Mouse (Mus musculus): ENCODE data around the gene Prpf3. TPM values are rescaled to one million over a fixed set of nuclear protein-coding genes. Genes with fewer than 3 reads are reported as not detected.
A peak's percentile ranks its signal among the peaks of the same experiment; 100 is the strongest.
"Not testable (repeated sequence)": the region's sequence is repeated elsewhere in the genome, so short reads cannot be mapped to it uniquely, and the experiment has no call there.

The Prpf3 gene
- 43.5 and 48.0 TPM in 2 replicates for polyA plus RNA-seq (2015; fragmentation: Nextera tagmentation; extraction: Ambion mirVana)

- ATAC-seq (ENCODE audit: low read depth) = peak; percentile 99
- peak within 1 kb of the TSS; percentile 74 for H3K4me2 ChIP-seq (ENCODE audit: low read depth, low read length)
- peak within 1 kb of the TSS; percentile 92 for H3K4me3 ChIP-seq (ENCODE audit: low read length)
- H3K27ac ChIP-seq (ENCODE audit: low read length) = peak within 1 kb of the TSS; percentile 85
- H3K27me3 ChIP-seq (ENCODE audit: control insufficient read depth, insufficient read depth, low read depth, low read length) = no peaks in the 10 kb centered on the region
- peaks cover 8% of the 10 kb centered on the region for H3K4me1 ChIP-seq (replicated peaks; ENCODE audit: control insufficient read depth, insufficient read depth, low read length)
- peak within 1 kb of the TSS; percentile 93 for H3K9ac ChIP-seq (ENCODE audit: low read length)
- H3K36me3 ChIP-seq (ENCODE audit: control insufficient read depth, insufficient read depth, low read length) = peaks cover 21% of the 10 kb centered on the region
- no peaks in the 10 kb centered on the region for H3K9me3 ChIP-seq (ENCODE audit: control insufficient read depth, low read length)
- under 1% methylated on average over 56 of the region's 56 CpGs for WGBS
Observed at GRCm38 (mm10) chr3:95855502-95856089, at the start of gene Prpf3. Gene Prpf3, minus strand, starts transcription at chr3:95855885.

GRCm38 (mm10) chr3:95904568-95904967 lies 48.9 kb upstream of the Prpf3 start, which contains the start of gene Car14:
Gene Car14, minus strand, starts transcription at chr3:95904691.
- H3K27ac ChIP-seq (ENCODE audit: low read length) = peak within 1 kb of the TSS; percentile 70; the same call in 1 of the 2 replicates
- peak within 1 kb of the TSS; percentile 27 for H3K4me3 ChIP-seq (ENCODE audit: low read length)
- no peaks in the 10 kb centered on the region for H3K36me3 ChIP-seq (ENCODE audit: control insufficient read depth, insufficient read depth, low read length)
- WGBS = 2% methylated on average over 15 of the region's 15 CpGs
- peak within 1 kb of the TSS; percentile 52 for H3K4me2 ChIP-seq (ENCODE audit: low read depth, low read length)
- peak within 1 kb of the TSS; percentile 50 for H3K9ac ChIP-seq (ENCODE audit: low read length)
- no peaks in the 10 kb centered on the region for H3K9me3 ChIP-seq (ENCODE audit: control insufficient read depth, low read length)
- peaks cover 7% of the 10 kb centered on the region; the same call in 1 of the 2 replicates for H3K27me3 ChIP-seq (ENCODE audit: control insufficient read depth, insufficient read depth, low read depth, low read length)
- peaks cover 25% of the 10 kb centered on the region for H3K4me1 ChIP-seq (replicated peaks; ENCODE audit: control insufficient read depth, insufficient read depth, low read length)
- peak; percentile 34 for ATAC-seq (ENCODE audit: low read depth)

GRCm38 (mm10) chr3:95903753-95904502 lies 48.2 kb upstream of the Prpf3 start:
- 6% methylated on average over 15 of the region's 15 CpGs for WGBS
- 0 out of 2 replicates have a peak overlapping the region, but pooled peaks have one; percentile 41 for H3K27ac ChIP-seq (ENCODE audit: low read length)
- peaks cover 7% of the 10 kb centered on the region; the same call in 1 of the 2 replicates for H3K27me3 ChIP-seq (ENCODE audit: control insufficient read depth, insufficient read depth, low read depth, low read length)
- no peaks in the 10 kb centered on the region for H3K36me3 ChIP-seq (ENCODE audit: control insufficient read depth, insufficient read depth, low read length)
- H3K4me1 ChIP-seq (replicated peaks; ENCODE audit: control insufficient read depth, insufficient read depth, low read length) = peaks cover 25% of the 10 kb centered on the region
- H3K4me2 ChIP-seq (ENCODE audit: low read depth, low read length) = peak overlapping the region; percentile 52
- peak overlapping the region; percentile 27 for H3K4me3 ChIP-seq (ENCODE audit: low read length)
- ATAC-seq (ENCODE audit: low read depth) = 0 out of 2 replicates have a peak, but pooled peaks have one; percentile 16
- H3K9me3 ChIP-seq (ENCODE audit: control insufficient read depth, low read length) = no peaks in the 10 kb centered on the region
- H3K9ac ChIP-seq (ENCODE audit: low read length) = peak overlapping the region; percentile 37

- peaks cover 25% of the 10 kb centered on the region for H3K4me1 ChIP-seq (replicated peaks; ENCODE audit: control insufficient read depth, insufficient read depth, low read length)
- no peak overlapping the region for H3K4me2 ChIP-seq (ENCODE audit: low read depth, low read length)
- no peak overlapping the region for H3K9ac ChIP-seq (ENCODE audit: low read length)
- WGBS = 20% methylated on average over 6 of the region's 6 CpGs
- no peak for ATAC-seq (ENCODE audit: low read depth)
- H3K36me3 ChIP-seq (ENCODE audit: control insufficient read depth, insufficient read depth, low read length) = no peaks in the 10 kb centered on the region
- no peaks in the 10 kb centered on the region for H3K9me3 ChIP-seq (ENCODE audit: control insufficient read depth, low read length)
- H3K4me3 ChIP-seq (ENCODE audit: low read length) = no peak overlapping the region
- H3K27me3 ChIP-seq (ENCODE audit: control insufficient read depth, insufficient read depth, low read depth, low read length) = peaks cover 7% of the 10 kb centered on the region; the same call in 1 of the 2 replicates
- H3K27ac ChIP-seq (ENCODE audit: low read length) = no peak overlapping the region
Observed at GRCm38 (mm10) chr3:95902643-95903042, 47.0 kb upstream of the Prpf3 start.

GRCm38 (mm10) chr3:95902373-95902625 lies 46.6 kb upstream of the Prpf3 start:
- no peaks in the 10 kb centered on the region for H3K9me3 ChIP-seq (ENCODE audit: control insufficient read depth, low read length)
- H3K4me1 ChIP-seq (replicated peaks; ENCODE audit: control insufficient read depth, insufficient read depth, low read length) = peaks cover 25% of the 10 kb centered on the region
- H3K4me3 ChIP-seq (ENCODE audit: low read length) = no peak overlapping the region
- H3K4me2 ChIP-seq (ENCODE audit: low read depth, low read length) = no peak overlapping the region
- no peak overlapping the region for H3K27ac ChIP-seq (ENCODE audit: low read length)
- no peak for ATAC-seq (ENCODE audit: low read depth)
- peaks cover 7% of the 10 kb centered on the region; the same call in 1 of the 2 replicates for H3K27me3 ChIP-seq (ENCODE audit: control insufficient read depth, insufficient read depth, low read depth, low read length)
- no peak overlapping the region for H3K9ac ChIP-seq (ENCODE audit: low read length)
- H3K36me3 ChIP-seq (ENCODE audit: control insufficient read depth, insufficient read depth, low read length) = no peaks in the 10 kb centered on the region

- Histone ChIP-seq H3K9ac (ENCODE audit: low read length) (no peak overlapping the region), H3K9me3 (ENCODE audit: control insufficient read depth, low read length) (no peaks in the 10 kb centered on the region), H3K4me1 (replicated peaks; ENCODE audit: control insufficient read depth, insufficient read depth, low read length) (peaks cover 25% of the 10 kb centered on the region), H3K27me3 (ENCODE audit: control insufficient read depth, insufficient read depth, low read depth, low read length) (peaks cover 7% of the 10 kb centered on the region; the same call in 1 of the 2 replicates), H3K27ac (ENCODE audit: low read length) (no peak overlapping the region), H3K4me2 (ENCODE audit: low read depth, low read length) (no peak overlapping the region), H3K36me3 (ENCODE audit: control insufficient read depth, insufficient read depth, low read length) (no peaks in the 10 kb centered on the region), H3K4me3 (ENCODE audit: low read length) (no peak overlapping the region)
- 46% methylated on average over 9 of the region's 9 CpGs for WGBS
- no peak for ATAC-seq (ENCODE audit: low read depth)
Observed at GRCm38 (mm10) chr3:95901616-95902372, 46.1 kb upstream of the Prpf3 start.

- Histone ChIP-seq H3K27ac (ENCODE audit: low read length) (no peak overlapping the region), H3K4me2 (ENCODE audit: low read depth, low read length) (no peak overlapping the region), H3K9ac (ENCODE audit: low read length) (no peak overlapping the region), H3K9me3 (ENCODE audit: control insufficient read depth, low read length) (no peaks in the 10 kb centered on the region), H3K27me3 (ENCODE audit: control insufficient read depth, insufficient read depth, low read depth, low read length) (peaks cover 7% of the 10 kb centered on the region; the same call in 1 of the 2 replicates), H3K4me3 (ENCODE audit: low read length) (no peak overlapping the region), H3K36me3 (ENCODE audit: control insufficient read depth, insufficient read depth, low read length) (no peaks in the 10 kb centered on the region), H3K4me1 (replicated peaks; ENCODE audit: control insufficient read depth, insufficient read depth, low read length) (peaks cover 19% of the 10 kb centered on the region)
- no peak for ATAC-seq (ENCODE audit: low read depth)
- WGBS = 75% methylated on average over 13 of the region's 13 CpGs
Observed at GRCm38 (mm10) chr3:95899800-95900524, 44.3 kb upstream of the Prpf3 start.

GRCm38 (mm10) chr3:95895501-95895900 lies 39.8 kb upstream of the Prpf3 start:
- ATAC-seq (ENCODE audit: low read depth); H3K36me3 ChIP-seq (ENCODE audit: control insufficient read depth, insufficient read depth, low read length); H3K9me3 ChIP-seq (ENCODE audit: control insufficient read depth, low read length); H3K9ac ChIP-seq (ENCODE audit: low read length); H3K27ac ChIP-seq (ENCODE audit: low read length); H3K4me3 ChIP-seq (ENCODE audit: low read length); H3K27me3 ChIP-seq (ENCODE audit: control insufficient read depth, insufficient read depth, low read depth, low read length): not testable (repeated sequence)
- Histone ChIP-seq H3K4me2 (ENCODE audit: low read depth, low read length) (peak overlapping the region; percentile 22; the same call in 1 of the 2 replicates), H3K4me1 (replicated peaks; ENCODE audit: control insufficient read depth, insufficient read depth, low read length) (peaks cover 22% of the 10 kb centered on the region)
- WGBS = 76% methylated on average over 7 of the region's 7 CpGs

Measured in lung, embryonic 16.5 days (tissue).